In the genomic region with DNA sequence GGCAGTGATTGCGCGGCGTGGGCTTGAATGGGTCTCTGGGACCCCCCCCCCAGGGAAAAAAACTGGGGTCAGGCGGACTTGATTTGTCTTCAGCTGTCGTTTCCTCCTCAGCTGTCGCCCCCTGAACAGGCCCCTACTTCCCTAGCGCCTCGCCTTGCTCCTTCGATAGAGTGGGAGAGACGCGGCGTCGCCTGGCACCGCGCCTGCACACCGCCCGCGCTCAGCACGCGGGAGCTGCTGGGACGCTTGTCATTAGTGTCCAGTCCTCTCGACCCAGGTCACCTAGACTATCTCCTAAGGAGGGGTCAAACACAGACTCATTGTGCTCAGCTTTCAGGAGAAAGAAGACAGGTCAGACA, we compare ENCODE assay signal across 7 mouse cellular contexts. TPM values are rescaled to one million over a fixed set of nuclear protein-coding genes. Genes with fewer than 3 reads are reported as not detected.
DNase-seq lines count a peak whose midpoint lies in the region; ATAC-seq and TF ChIP-seq lines count a peak whose summit lies in the region.

No protein-coding gene starts in this region.

- WGBS in forebrain, embryonic 10.5 days = under 1% methylated on average over 22 of the region's 22 CpGs
- 0% methylated on average over 22 of the region's 22 CpGs for WGBS in hindbrain, embryonic 11.5 days
- WGBS in midbrain, embryonic 11.5 days = under 1% methylated on average over 22 of the region's 22 CpGs
- 0% methylated on average over 22 of the region's 22 CpGs for WGBS in stomach, embryonic 16.5 days

- H3K9me3 ChIP-seq in ES-E14 (ENCODE audit: control insufficient read depth, insufficient read depth, low read depth, low read length) = no peaks in the 10 kb centered on the region
- no peaks in the 10 kb centered on the region for H3K9me3 ChIP-seq in forebrain, embryonic 10.5 days
- no peaks in the 10 kb centered on the region for H3K9me3 ChIP-seq in hindbrain, embryonic 11.5 days (ENCODE audit: control insufficient read depth, low read length)
- H3K9me3 ChIP-seq in midbrain, embryonic 11.5 days (ENCODE audit: control insufficient read depth, low read length) = no peaks in the 10 kb centered on the region
- no peaks in the 10 kb centered on the region for H3K9me3 ChIP-seq in stomach, embryonic 16.5 days (replicated peaks; ENCODE audit: control insufficient read depth, low read length)

- H3K4me2 ChIP-seq in hindbrain, embryonic 11.5 days (replicated peaks; ENCODE audit: low read depth, low read length) = peak overlapping the region; percentile 74
- peak overlapping the region; percentile 78 for H3K4me2 ChIP-seq in midbrain, embryonic 11.5 days
- peak overlapping the region; percentile 81 for H3K4me2 ChIP-seq in stomach, embryonic 16.5 days (ENCODE audit: low read depth, low read length)

- intact Hi-C loops in left cerebral cortex, postnatal 14 days (cut with DNase I) = no loop called here

- H3K4me1 ChIP-seq in ES-E14 (ENCODE audit: control insufficient read depth in 2 of 2, insufficient read depth in 2 of 2, low read length in 2 of 2, poor library complexity in 1 of 2) = peaks cover 0 to 2% of the 10 kb centered on the region in 2 experiments; a peak in 1 of 4 replicates
- H3K4me1 ChIP-seq in forebrain, embryonic 10.5 days = peaks cover 67% of the 10 kb centered on the region
- H3K4me1 ChIP-seq in hindbrain, embryonic 11.5 days (replicated peaks; ENCODE audit: control insufficient read depth, insufficient read depth, low read length) = peaks cover 12% of the 10 kb centered on the region
- peaks cover 41% of the 10 kb centered on the region for H3K4me1 ChIP-seq in midbrain, embryonic 11.5 days (ENCODE audit: control insufficient read depth, insufficient read depth, low read length)
- H3K4me1 ChIP-seq in stomach, embryonic 16.5 days (ENCODE audit: control insufficient read depth, insufficient read depth, low read length) = peaks cover 27% of the 10 kb centered on the region

- H3K9ac ChIP-seq in ES-E14 (ENCODE audit: insufficient read depth, low read depth, low read length, poor library complexity, severe bottlenecking) = peak overlapping the region; percentile 91
- H3K9ac ChIP-seq in hindbrain, embryonic 11.5 days (ENCODE audit: low read depth, low read length) = peak overlapping the region; percentile 97
- H3K9ac ChIP-seq in midbrain, embryonic 11.5 days (ENCODE audit: low read length) = peak overlapping the region; percentile 92
- H3K9ac ChIP-seq in stomach, embryonic 16.5 days (ENCODE audit: low read length) = peak overlapping the region; percentile 86

- in situ Hi-C loops in ES-E14 (cut with MboI; ENCODE audit: low sequenced_read_pairs in 2 of 2, unreplicated experiment in 2 of 2) = no loop called here

- no peaks in the 10 kb centered on the region for H3K36me3 ChIP-seq in ES-E14 (ENCODE audit: control insufficient read depth, insufficient read depth, low read length, poor library complexity, severe bottlenecking)
- H3K36me3 ChIP-seq in forebrain, embryonic 10.5 days (replicated peaks) = peaks cover 27% of the 10 kb centered on the region
- 0 out of 2 replicates have a peak, but pooled peaks cover under 1% of the 10 kb centered on the region for H3K36me3 ChIP-seq in hindbrain, embryonic 11.5 days (ENCODE audit: control insufficient read depth, insufficient read depth, low read length)
- peaks cover 3% of the 10 kb centered on the region for H3K36me3 ChIP-seq in midbrain, embryonic 11.5 days (ENCODE audit: control insufficient read depth, insufficient read depth, low read length)
- no peaks in the 10 kb centered on the region for H3K36me3 ChIP-seq in stomach, embryonic 16.5 days (ENCODE audit: control insufficient read depth, insufficient read depth, low read length)

- H3K27me3 ChIP-seq in forebrain, embryonic 10.5 days (ENCODE audit: poor library complexity, severe bottlenecking) = peaks cover 10% of the 10 kb centered on the region; the same call in 1 of the 2 replicates
- H3K27me3 ChIP-seq in hindbrain, embryonic 11.5 days (ENCODE audit: control insufficient read depth, insufficient read depth, low read length) = no peaks in the 10 kb centered on the region
- H3K27me3 ChIP-seq in midbrain, embryonic 11.5 days (ENCODE audit: control insufficient read depth, insufficient read depth, low read length) = no peaks in the 10 kb centered on the region
- no peaks in the 10 kb centered on the region for H3K27me3 ChIP-seq in stomach, embryonic 16.5 days (ENCODE audit: control insufficient read depth, insufficient read depth, low read length)

- H3K4me3 ChIP-seq in ES-E14 (ENCODE audit: insufficient read depth in 1 of 2, low read depth in 1 of 2, low read length in 2 of 2, poor library complexity in 1 of 2, severe bottlenecking in 1 of 2) = peak overlapping the region; percentile 96 to 100
- H3K4me3 ChIP-seq in forebrain, embryonic 10.5 days = peak overlapping the region; percentile 84
- H3K4me3 ChIP-seq in hindbrain, embryonic 11.5 days (ENCODE audit: low read depth, low read length) = peak overlapping the region; percentile 84
- peak overlapping the region; percentile 76 for H3K4me3 ChIP-seq in midbrain, embryonic 11.5 days (ENCODE audit: low read depth, low read length)
- H3K4me3 ChIP-seq in stomach, embryonic 16.5 days (replicated peaks; ENCODE audit: low read length) = peak overlapping the region; percentile 71

- no peak overlapping the region for H3K27ac ChIP-seq in ES-E14 (ENCODE audit: insufficient read depth, low read depth, low read length, poor library complexity, severe bottlenecking)
- H3K27ac ChIP-seq in forebrain, embryonic 10.5 days = peak overlapping the region; percentile 99
- H3K27ac ChIP-seq in hindbrain, embryonic 11.5 days (ENCODE audit: low read depth, low read length) = peak overlapping the region; percentile 98
- H3K27ac ChIP-seq in midbrain, embryonic 11.5 days (ENCODE audit: low read depth, low read length) = peak overlapping the region; percentile 98
- peak overlapping the region; percentile 85 for H3K27ac ChIP-seq in stomach, embryonic 16.5 days (ENCODE audit: low read length)

- peak; percentile 45 for ATAC-seq in hindbrain, embryonic 11.5 days (ENCODE audit: low FRiP score)
- peak; percentile 22; the same call in 1 of the 2 replicates for ATAC-seq in midbrain, embryonic 11.5 days (ENCODE audit: low FRiP score)
- 0 out of 2 replicates have a peak, but pooled peaks have one; percentile 10 for ATAC-seq in stomach, embryonic 16.5 days (ENCODE audit: insufficient read depth, low FRiP score)

- DNase-seq in ES-E14 (ENCODE audit: low read depth, low spot score) = peak; percentile 12
- DNase-seq in adrenal gland, postnatal 10 days = peak; percentile 74
- peak; percentile 60 for DNase-seq in forebrain, embryonic 10.5 days (ENCODE audit: extremely low spot score, low spot score)
- DNase-seq in hindbrain, embryonic 11.5 days (ENCODE audit: low spot score) = peak; percentile 77
- peak; percentile 64 to 66 for DNase-seq in left cerebral cortex, postnatal 14 days (ENCODE audit: low spot score in 2 of 2)
- DNase-seq in midbrain, embryonic 11.5 days (ENCODE audit: low spot score, missing footprints) = peak; percentile 97

TF ChIP-seq in ES-E14, 5 proteins besides CTCF, POLR2A, EP300 and RAD21:
- TF ChIP-seq ZC3H11A (IDR thresholded peaks at IDR 0.05; ENCODE audit: borderline replicate concordance, low read depth, low read length) = no peak
- TF ChIP-seq MAFK (IDR thresholded peaks at IDR 0.05; ENCODE audit: insufficient read depth, low read depth, low read length) = no peak
- TF ChIP-seq ZNF384 (IDR thresholded peaks at IDR 0.05; ENCODE audit: low read depth, low read length) = no peak
- TF ChIP-seq CHD2 (IDR thresholded peaks at IDR 0.05; ENCODE audit: low read depth, low read length) = no peak
- TF ChIP-seq HCFC1 (IDR thresholded peaks at IDR 0.05; ENCODE audit: borderline replicate concordance, insufficient read depth, low read length) = no peak

RNA-seq across cellular contexts. Expression of gene Litaf, which starts 0.9 kb away (rescaled TPM):
- 23.1 and 25.9 TPM in 2 replicates for total RNA-seq in ES-E14 (2012; rRNA removed)
- total RNA-seq in adrenal gland, postnatal 10 days (2021) = 10 to 100 TPM; 47.5 to 51.3 TPM
- polyA plus RNA-seq in forebrain, embryonic 10.5 days (2016; fragmentation: Nextera tagmentation; extraction: Ambion mirVana) = 61.7 and 65.1 TPM in 2 replicates
- polyA plus RNA-seq in hindbrain, embryonic 11.5 days (2014; fragmentation: Nextera tagmentation; extraction: Ambion mirVana) = 71.4 and 71.6 TPM in 2 replicates
- 10 to 100 TPM in 1 of 2 experiments, 1 to 10 TPM in 1; 8.0 to 10.0 TPM for total RNA-seq in left cerebral cortex, postnatal 14 days (2021)
- 61.8 and 63.4 TPM in 2 replicates for polyA plus RNA-seq in midbrain, embryonic 11.5 days (2014; fragmentation: Nextera tagmentation; extraction: Ambion mirVana)
- polyA plus RNA-seq in stomach, embryonic 16.5 days (2015; fragmentation: Nextera tagmentation; extraction: Ambion mirVana) = 94.2 and 103 TPM in 2 replicates

RNA-seq across cellular contexts. Expression of gene Snn, which starts 6.1 kb away (rescaled TPM):
- 10.2 and 13.5 TPM in 2 replicates for total RNA-seq in ES-E14 (2012; rRNA removed)
- 10 to 100 TPM; 23.2 to 27.3 TPM for total RNA-seq in adrenal gland, postnatal 10 days (2021)
- polyA plus RNA-seq in forebrain, embryonic 10.5 days (2016; fragmentation: Nextera tagmentation; extraction: Ambion mirVana) = 64.9 and 67.0 TPM in 2 replicates
- polyA plus RNA-seq in hindbrain, embryonic 11.5 days (2014; fragmentation: Nextera tagmentation; extraction: Ambion mirVana) = 96.5 and 113 TPM in 2 replicates
- 100 to 1,000 TPM; 180 to 190 TPM for total RNA-seq in left cerebral cortex, postnatal 14 days (2021)
- polyA plus RNA-seq in midbrain, embryonic 11.5 days (2014; fragmentation: Nextera tagmentation; extraction: Ambion mirVana) = 103 and 110 TPM in 2 replicates
- 23.6 and 26.4 TPM in 2 replicates for polyA plus RNA-seq in stomach, embryonic 16.5 days (2015; fragmentation: Nextera tagmentation; extraction: Ambion mirVana)

Comparison
In these comparisons a context has a peak if more than half of its experiments do, and no peak if none do; other contexts are left out.
1. DNase-seq: peak in every context shown above with its lines; median percentile 97 in midbrain, embryonic 11.5 days; 77 in hindbrain, embryonic 11.5 days; 74 in adrenal gland, postnatal 10 days; 65 in left cerebral cortex, postnatal 14 days; 60 in forebrain, embryonic 10.5 days; 12 in ES-E14.